Mouse (Mus musculus): ENCODE measurements at regions not wholly inside any gene's neighbourhood (a gene's known extent, or its start where the extent isn't known, plus 50 kb on each side); places are given as distances from the start of the nearest gene placed in this dataset.

DNA sequence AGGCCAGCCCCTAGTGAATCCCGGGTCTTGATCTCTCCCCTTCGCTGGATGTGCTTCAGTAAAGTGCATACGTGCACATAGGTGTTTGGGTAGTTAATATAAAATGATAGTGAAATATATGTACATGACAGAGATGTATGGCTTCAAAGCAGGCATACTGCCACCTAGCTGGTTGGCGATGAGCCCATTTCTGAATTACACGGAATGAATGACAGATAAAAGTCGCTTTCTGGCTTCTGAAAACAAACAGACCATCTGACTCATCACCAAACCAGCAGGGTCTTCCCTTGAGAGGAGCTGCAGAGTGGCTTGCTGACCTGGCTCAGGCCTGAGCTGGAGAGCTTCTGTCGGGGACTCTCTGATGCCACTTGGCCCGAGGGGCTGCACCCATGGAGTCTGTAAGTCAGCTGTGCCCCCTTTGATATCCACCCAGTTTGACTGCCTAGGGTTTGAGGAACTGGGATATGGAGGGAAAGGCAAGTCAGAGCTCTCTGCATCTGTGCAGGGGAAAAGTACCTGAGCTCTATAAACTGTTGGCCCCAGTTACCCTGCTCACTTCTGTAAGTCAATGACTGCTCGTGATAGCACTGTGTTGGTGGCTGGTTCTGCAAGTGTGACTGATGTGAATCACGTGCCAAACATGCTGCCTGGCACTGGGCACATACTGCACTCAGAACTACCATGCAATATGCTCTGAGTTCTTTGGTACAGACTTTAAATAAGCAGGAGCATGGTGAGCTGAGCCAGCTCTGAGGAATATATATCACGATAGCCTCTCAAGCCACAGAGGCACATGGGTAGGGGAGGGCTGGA is 240.8 kb downstream of the Cxcl12 start:
- TF ChIP-seq GATA1 (IDR thresholded peaks at IDR 0.05; ENCODE audit: low read depth, low read length), result no peak
- TF ChIP-seq CHD2 (IDR thresholded peaks at IDR 0.05; ENCODE audit: low read length), result no peak
- TF ChIP-seq POLR2A (IDR thresholded peaks at IDR 0.05; ENCODE audit: control insufficient read depth in 1 of 2, insufficient read depth in 1 of 2, low read depth in 1 of 2, low read length in 2 of 2, poor library complexity in 1 of 2), result no peak
- TF ChIP-seq KAT2A (conservative IDR thresholded peaks at IDR 0.05; ENCODE audit: low read depth, low read length), result no peak
- no peak for TF ChIP-seq CTCF (IDR thresholded peaks at IDR 0.05 in 2 of 3, conservative IDR thresholded peaks at IDR 0.05 in 1 of 3; ENCODE audit: control insufficient read depth in 1 of 3, insufficient read depth in 1 of 3, low read depth in 2 of 3, low read length in 3 of 3, poor library complexity in 1 of 3, severe bottlenecking in 1 of 3)
- TF ChIP-seq SMC3 (IDR thresholded peaks at IDR 0.05; ENCODE audit: low read depth, low read length), result no peak
- TF ChIP-seq RAD21 (IDR thresholded peaks at IDR 0.05; ENCODE audit: low read depth, low read length), result no peak
- TF ChIP-seq USF2 (IDR thresholded peaks at IDR 0.05; ENCODE audit: borderline replicate concordance in 1 of 2, insufficient read depth in 1 of 2, low read depth in 1 of 2, low read length in 2 of 2), result no peak
- no peak for TF ChIP-seq ZC3H11A (IDR thresholded peaks at IDR 0.05; ENCODE audit: low read depth, low read length)
- TF ChIP-seq TAL1 (IDR thresholded peaks at IDR 0.05; ENCODE audit: low read length), result no peak
- TF ChIP-seq CHD1 (IDR thresholded peaks at IDR 0.05; ENCODE audit: low read depth, low read length), result no peak
- no peak for TF ChIP-seq NRF1 (IDR thresholded peaks at IDR 0.05; ENCODE audit: insufficient read depth, low read depth, low read length, poor library complexity, severe bottlenecking)
- no peak for TF ChIP-seq MAFK (IDR thresholded peaks at IDR 0.05; ENCODE audit: borderline replicate concordance, low read depth, low read length)
